Mouse (Mus musculus) testis, adult 2 months (tissue): ENCODE data around the gene Actn4.
"Not testable (repeated sequence)": the region's sequence is repeated elsewhere in the genome, so short reads cannot be mapped to it uniquely, and the experiment has no call there.

Source experiments
- CTCF ChIP-seq: fragments of 200-500 bp; IDR thresholded peaks from 2 replicates; pipeline ENCODE4 v1.5.1; 2012; ENCODE audit warnings: low read depth, mild to moderate bottlenecking, inconsistent platforms, low read length, moderate library complexity; ENCODE audit not compliant: control insufficient read depth, insufficient read depth, insufficient replicate concordance
- POLR2A ChIP-seq: fragments of 200-500 bp; IDR thresholded peaks from 2 replicates; pipeline ENCODE4 v1.6.1; 2012; ENCODE audit warnings: low read depth, mild to moderate bottlenecking, inconsistent platforms, low read length, moderate library complexity; ENCODE audit not compliant: control insufficient read depth

GRCm38 (mm10) chr7:28883704-28884103 lies 78.4 kb downstream of the Actn4 start:
- TF ChIP-seq CTCF, POLR2A: not testable (repeated sequence)
